Mouse (Mus musculus) embryo, embryonic 10.5 days (tissue): Measurements from ENCODE around the gene Ramp2.

Experiments
- DNase-seq: peaks from one replicate; pipeline ENCODE4 v3.0.0-alpha.2; 2015; ENCODE audit warnings: low spot score

Ramp2 gene

GRCm38 (mm10) chr11:101265906-101266305, 20.1 kb downstream of the Ramp2 start:
- no peak for DNase-seq

DNA sequence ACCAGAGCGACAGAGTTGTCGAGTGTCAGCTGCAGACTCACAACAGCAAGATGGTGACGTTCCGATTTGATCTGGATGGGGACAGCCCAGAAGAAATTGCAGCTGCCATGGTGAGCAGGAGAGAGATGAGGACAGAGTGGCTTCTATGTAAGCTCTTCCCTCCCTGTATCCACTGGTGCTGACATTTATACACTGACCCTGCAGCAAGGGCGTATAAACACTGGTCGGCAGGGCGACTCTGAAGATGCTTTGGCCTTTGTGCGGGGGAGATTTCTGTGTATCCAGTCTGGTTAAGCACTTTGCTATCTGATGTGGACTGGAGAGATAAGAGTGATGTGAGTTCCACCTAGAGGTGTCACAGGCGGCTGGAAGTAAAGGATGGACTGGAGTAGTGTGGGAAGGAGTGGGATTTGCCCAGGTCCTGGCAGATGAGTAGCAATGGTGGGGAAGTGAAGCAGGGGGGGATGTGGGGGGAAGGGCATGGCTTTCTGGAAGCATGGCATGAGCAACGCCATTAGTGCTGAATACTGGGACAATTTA, 23.8 kb downstream of the Ramp2 start:
- peak; percentile 62 for DNase-seq

DNA sequence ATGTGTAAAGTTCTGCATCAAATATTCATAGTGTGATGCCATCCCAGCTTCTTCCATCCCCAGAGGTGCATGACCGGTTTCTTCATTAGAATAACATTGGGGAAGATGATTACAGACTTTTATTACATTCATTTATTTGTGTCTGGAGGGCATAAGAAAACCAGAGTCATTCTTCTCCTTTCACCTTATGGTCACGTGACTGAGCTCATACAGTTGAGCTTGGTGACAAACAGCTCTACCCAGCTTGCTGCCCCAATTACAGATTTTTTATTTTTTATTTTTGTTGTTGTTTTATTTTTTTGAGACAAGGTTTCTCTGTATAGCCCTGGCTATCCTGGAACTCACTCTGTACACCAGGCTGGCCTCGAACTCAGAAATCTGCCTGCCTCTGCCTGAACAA, 26.6 kb downstream of the Ramp2 start:
- no peak for DNase-seq

DNA sequence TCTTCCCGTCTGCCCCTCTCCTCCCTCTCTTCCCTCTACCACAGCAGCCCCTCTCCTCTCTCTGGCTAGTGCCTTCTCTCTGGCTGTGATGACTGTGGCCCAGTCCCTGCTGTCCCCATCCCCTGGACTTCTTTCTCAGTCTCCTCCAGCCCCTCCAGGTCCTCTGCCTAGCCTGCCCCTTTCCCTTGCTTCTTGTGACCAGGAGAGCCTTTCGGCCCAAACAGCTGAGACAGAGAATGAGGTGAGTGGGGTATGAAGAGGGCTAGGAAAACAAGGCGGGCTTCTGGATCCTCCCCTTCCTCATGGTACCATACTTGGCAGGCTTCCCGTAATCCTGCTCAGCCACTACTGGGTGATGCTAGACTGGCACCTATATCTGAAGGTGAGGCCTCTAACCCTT, 29.5 kb downstream of the Ramp2 start:
- DNase-seq, result no peak

GRCm38 (mm10) chr11:101276319-101277070, 30.7 kb downstream of the Ramp2 start:
- no peak for DNase-seq

DNA sequence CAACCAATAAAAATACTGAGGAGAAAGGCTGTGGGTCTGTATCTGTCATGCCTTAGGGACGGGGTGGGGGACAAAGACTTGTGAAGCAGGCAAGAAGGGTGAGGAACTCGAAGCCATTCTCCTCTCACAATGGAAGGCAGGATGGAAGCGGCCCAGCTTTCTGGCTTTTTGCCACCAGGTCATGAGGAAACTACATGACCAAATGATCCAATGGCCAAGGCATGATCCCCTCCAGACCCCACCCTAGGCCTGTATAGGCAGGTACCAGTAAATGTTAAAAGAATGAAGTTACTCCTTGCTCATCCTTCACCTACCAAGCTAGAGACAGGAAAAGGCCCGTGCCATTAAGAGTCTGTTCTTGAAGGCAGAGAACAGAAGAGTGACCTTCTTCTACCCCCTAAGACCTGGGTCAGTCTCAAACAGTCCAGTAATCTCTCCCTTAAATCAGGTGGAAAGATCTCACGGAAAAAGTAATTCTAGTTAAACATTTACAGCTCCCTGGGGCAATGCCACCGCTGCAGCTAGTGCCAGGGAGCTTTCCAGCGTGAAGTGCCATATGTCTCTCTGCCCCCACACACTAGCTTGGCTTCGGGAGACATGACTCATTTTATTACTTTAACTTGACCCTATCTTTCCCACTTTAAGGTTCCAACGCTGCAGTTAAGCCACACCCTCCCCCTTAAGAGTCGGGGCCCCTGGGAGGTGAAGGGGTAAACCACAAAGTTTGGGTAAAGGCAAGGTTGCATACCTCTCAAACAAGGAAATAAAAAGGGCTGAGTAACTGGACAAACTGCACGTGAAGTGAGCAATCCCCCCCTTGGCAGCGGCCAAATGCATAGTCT, 31.8 kb downstream of the Ramp2 start:
- DNase-seq, result no peak

DNA sequence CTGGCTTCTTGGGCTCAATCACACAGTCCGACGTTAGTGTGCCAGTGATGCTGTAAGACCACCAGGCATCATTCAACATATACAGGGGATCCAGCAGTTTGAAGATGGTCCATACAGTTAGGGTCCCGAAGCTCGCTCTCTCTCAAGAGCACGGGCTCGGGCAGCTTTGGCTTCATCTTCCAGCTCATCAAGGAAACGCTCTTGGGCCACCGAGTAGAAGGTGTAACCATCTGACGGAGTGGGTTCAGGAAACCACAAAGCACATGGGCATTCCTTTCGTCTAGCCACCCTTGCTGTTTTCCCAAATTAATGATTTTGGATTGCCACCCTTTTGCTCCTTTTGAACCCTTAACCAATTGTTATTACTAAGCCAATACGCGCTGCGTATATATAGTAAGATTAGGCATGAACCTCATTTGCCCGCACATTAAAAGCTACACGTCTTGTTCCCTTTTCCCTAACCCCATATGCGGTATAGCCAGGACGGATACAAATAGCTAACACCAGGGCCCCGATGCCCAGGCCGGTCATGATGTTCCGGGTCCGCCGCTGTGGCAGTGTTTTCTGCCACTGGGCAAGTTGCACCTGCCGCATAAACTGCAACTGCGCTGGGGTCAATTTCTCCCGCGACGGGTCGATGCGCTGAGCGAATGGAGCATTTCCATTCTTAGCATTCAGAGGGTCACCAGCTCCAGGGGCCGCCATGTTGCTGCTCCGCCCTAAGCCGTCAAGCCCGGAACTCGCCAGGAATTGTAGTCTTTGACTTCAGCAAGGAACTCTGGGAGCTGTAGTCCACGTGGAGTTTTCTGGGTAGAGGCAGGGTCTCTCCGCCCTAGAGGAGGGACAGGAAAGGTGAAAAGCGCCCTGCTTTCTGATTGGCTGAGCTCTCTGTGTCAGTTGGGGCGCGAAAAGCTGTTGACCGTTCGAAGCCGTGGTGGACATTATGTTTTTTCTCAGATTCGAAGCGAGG, 32.7 kb downstream of the Ramp2 start, which contains the start of the genes Cntd1 and Coa3:
Gene Cntd1 (plus strand): TSS at position 790 of the 970 bp plus-strand sequence.
Gene Coa3 (minus strand): TSS at position 892 of the 970 bp plus-strand sequence.
- peak; percentile 97 for DNase-seq

DNA sequence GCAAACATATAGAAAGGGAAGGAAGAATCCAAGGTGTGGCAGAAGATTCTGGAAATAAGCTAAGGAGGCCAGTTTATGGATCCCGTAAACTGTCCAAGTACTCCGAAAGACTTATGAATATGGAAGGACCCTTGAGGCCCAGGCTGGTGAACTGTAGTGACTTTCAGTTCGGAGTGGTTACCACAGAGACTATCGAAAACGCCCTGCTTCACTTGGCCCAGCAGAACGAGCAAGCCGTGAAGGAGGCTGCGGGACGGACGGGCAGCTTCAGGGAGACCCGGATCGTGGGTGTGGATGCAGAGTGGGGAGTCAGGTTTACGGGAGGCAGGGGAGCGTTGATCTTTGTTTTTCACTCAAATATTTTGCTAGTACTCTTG, 33.4 kb downstream of the Ramp2 start:
- DNase-seq, result no peak

DNA sequence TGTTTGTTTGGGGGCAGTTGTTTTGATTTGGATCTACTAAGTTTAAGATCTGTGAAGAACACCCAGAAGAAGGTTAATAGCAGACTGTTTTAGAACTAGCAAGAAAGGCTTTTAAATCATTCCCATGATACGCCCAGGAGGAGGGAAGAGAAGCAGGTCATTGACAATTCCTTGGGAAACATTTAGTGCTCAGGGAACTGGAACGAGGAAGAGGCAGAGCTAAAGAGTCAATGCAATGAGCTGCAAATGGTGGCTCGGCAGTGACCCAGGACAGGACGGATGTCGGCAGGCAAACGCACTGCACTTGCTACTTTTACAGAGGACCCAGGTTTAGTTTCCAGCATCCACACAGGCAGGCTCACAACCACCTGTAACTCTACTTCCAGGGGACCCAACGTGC, 35.0 kb downstream of the Ramp2 start:
- DNase-seq, result no peak

DNA sequence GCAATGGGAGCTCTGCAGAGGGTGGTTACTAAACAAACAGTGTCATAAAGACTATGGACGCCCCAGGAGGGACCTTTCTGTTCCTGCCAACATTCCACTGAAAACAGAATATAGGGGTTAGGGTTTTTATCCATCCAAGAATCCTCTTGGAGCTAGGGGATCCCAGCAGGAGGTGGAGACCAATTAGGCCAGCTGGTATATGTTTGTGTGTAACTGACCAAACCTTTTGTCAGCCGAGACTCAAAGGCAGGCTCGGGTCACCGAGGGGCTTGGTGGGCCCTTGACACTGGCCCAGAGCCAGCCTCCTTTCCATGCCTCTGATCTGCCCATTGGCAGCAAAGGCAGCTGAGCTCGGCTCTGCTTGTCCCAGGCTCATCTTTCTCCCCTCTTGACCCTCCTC, 37.1 kb downstream of the Ramp2 start:
- no peak for DNase-seq

- no peak for DNase-seq
Observed at GRCm38 (mm10) chr11:101283805-101284204, 38.0 kb downstream of the Ramp2 start.

DNA sequence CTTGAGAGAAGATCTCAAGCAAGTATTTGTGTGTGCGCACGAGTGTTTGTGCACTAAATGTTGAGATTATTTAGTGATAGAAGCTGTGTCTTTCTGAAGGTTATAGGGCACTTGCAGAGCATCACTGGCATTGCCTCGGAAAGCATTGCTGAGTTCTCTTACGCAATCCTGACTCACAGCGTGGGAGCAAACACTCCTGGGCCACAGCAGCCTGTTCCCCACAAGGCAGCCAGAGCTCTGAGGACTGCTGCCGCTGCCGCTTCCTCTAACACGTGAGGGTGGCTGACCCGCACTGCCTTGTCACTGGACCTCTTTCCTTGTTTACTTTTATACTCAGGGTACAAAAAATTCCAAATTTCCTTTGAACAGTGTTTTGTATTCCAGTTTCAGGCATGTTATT, 41.5 kb downstream of the Ramp2 start:
- DNase-seq, result no peak

DNA sequence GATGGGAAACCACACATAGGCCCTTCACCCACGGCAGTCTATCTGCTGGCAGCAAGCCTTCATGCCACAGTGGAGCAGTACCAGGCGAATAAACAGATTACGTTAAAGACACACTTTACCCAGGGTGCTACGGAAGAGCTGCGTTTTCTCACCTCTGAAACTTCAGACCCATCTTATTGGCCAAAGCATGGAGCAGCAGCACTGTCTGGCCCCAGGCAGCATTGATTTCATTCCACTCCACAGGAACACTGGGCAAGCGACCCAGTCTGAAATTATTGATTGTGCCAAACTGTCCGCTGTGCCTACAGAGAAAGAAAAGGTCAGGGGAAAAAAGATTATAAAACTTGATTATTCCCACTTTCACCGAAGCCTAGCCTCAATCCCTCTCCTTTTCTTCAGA, 45.4 kb downstream of the Ramp2 start:
- no peak for DNase-seq

GRCm38 (mm10) chr11:101295191-101295590, 49.4 kb downstream of the Ramp2 start:
- DNase-seq, result no peak

- no peak for DNase-seq
Observed at GRCm38 (mm10) chr11:101300881-101301280, 55.1 kb downstream of the Ramp2 start.

DNA sequence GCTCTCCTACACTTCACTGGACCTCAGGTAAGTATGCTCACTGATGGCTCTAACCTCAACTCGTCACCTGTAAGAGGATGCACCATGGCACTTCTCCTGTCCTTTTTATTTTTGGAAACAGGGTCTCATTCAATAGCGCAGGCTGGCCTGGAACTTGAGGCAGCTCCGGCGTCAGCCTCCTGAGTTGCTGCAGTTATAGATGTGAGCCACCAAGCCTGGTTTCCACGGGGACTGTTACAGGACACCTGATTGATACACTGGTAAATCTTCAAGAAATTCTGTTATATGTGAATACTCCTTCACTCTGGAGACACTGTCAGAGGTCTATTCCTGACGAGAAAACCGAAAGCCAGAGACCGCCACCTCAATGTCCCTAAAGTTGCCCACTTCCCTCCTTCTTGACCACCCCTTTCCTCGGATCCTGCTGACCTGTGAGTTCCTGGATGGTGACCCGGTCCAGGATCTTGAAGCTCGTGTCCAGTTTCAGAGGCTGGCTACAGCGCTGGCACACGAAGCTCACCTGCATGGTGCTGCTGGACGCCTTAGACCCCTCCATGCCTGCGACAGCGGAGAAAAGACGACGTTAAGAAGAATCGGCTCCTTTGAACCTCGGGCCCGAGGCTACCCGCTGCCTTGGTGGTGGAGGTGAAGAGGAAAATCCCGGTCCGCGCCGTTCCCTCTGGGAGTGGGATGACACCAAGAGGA, 55.6 kb downstream of the Ramp2 start:
- no peak for DNase-seq

DNA sequence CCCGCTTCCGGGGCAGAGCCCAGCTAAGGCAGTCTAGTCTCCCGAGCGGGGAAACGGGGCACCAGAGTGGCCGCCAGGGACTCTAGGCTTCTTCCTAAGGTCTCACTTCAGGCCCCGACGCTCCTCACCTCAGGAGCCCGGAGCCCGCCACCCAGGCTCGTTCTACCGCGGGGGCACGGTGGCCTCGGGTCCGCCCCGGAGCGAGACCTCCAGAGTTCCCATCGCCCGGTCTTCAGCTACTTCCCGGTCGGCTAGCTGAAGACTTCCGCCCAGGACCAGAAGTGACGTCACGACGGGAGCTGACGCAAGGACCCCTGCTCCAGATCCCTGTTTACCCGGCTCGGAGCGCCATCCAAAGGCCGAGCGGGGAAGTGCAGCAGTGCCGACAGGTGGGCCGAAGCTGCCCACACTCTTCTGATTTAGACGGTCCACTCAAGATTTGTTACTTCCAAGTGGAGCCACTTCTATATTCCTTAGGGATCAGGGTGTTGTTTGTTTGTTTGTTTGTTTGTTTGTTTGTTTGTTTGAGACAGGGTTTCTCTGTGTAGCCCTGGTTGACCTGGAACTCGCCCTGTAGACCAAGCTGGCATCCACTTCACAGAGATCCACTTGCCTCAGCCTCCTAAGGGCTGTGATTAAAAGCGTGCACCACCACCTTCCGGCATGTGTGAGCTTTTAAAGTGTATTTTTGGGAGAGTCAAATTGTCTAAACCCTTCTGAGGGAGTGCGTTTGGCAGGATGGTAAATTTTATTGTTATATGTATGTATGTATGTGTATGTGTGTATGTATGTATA, 56.4 kb downstream of the Ramp2 start, which contains the start of gene Becn1:
Gene Becn1 (minus strand): TSS at position 283 of the 795 bp plus-strand sequence.
- peak; percentile 97 for DNase-seq

DNA sequence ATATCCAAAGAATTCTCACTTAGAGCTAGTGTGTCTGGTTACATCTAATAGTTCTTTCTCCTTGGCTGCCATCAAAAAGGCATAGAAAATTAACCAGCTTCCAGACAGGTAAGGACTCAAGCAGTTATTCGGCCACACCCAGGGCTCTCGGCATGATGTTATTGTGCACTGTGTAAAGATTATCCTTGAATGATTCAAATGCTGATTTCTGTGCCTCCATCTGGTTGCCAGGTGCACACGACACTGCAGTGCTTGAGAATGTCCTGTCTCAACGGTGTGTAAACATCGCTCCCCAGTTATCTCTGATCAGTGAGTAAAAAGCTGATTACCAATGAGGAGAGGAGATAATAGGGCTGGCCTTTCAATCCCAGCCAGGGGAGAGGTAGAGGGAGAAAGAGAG, 61.9 kb downstream of the Ramp2 start:
- no peak for DNase-seq
